Mouse (Mus musculus): ENCODE measurements at regions not wholly inside any gene's neighbourhood (a gene's known extent, or its start where the extent isn't known, plus 50 kb on each side); places are given as distances from the start of the nearest gene placed in this dataset.

GRCm38 (mm10) chr4:124402075-124402474 lies 208.5 kb downstream of the 3100002H09Rik start:
- Histone ChIP-seq H3K79me2 (ENCODE audit: control insufficient read depth, insufficient read depth) (no peaks in the 10 kb centered on the region), H3K36me3 (ENCODE audit: control insufficient read depth, insufficient read depth) (no peaks in the 10 kb centered on the region), H3K27me3 (ENCODE audit: control insufficient read depth, insufficient read depth, insufficient read length) (peaks cover 4% of the 10 kb centered on the region), H3K4me3 (ENCODE audit: insufficient read depth, poor library complexity, severe bottlenecking) (no peak overlapping the region), H3ac (ENCODE audit: control insufficient read depth, insufficient read length, low read depth) (no peak overlapping the region), H3K79me3 (ENCODE audit: low read depth) (no peaks in the 10 kb centered on the region)
- no peak for TF ChIP-seq MYOG (IDR thresholded peaks at IDR 0.05; ENCODE audit: control insufficient read depth, extremely low read depth, insufficient read length)
- TF ChIP-seq FOSL1 (IDR thresholded peaks at IDR 0.05; ENCODE audit: insufficient read depth, low read length, poor library complexity, severe bottlenecking): no peak
- TF ChIP-seq MYOD1 (IDR thresholded peaks at IDR 0.05; ENCODE audit: control insufficient read depth, insufficient read length, low read depth): no peak
- no peak for TF ChIP-seq CEBPB (IDR thresholded peaks at IDR 0.05; ENCODE audit: low read depth)
- TF ChIP-seq MAX (IDR thresholded peaks at IDR 0.05): no peak
- no peak for TF ChIP-seq USF1 (IDR thresholded peaks at IDR 0.05; ENCODE audit: low read depth)
- no peak for TF ChIP-seq CTCF (IDR thresholded peaks at IDR 0.05; ENCODE audit: control insufficient read depth, insufficient read depth, insufficient read length)

- Histone ChIP-seq H3K4me3 (ENCODE audit: insufficient read depth, poor library complexity, severe bottlenecking) (no peak overlapping the region), H3K79me3 (ENCODE audit: low read depth) (no peaks in the 10 kb centered on the region), H3K79me2 (ENCODE audit: control insufficient read depth, insufficient read depth) (no peaks in the 10 kb centered on the region), H3K27me3 (ENCODE audit: control insufficient read depth, insufficient read depth, insufficient read length) (peaks cover 10% of the 10 kb centered on the region), H3K36me3 (ENCODE audit: control insufficient read depth, insufficient read depth) (no peaks in the 10 kb centered on the region), H3ac (ENCODE audit: control insufficient read depth, insufficient read length, low read depth) (no peak overlapping the region)
- no peak for TF ChIP-seq MAX (IDR thresholded peaks at IDR 0.05)
- no peak for TF ChIP-seq MYOG (IDR thresholded peaks at IDR 0.05; ENCODE audit: control insufficient read depth, extremely low read depth, insufficient read length)
- TF ChIP-seq CTCF (IDR thresholded peaks at IDR 0.05; ENCODE audit: control insufficient read depth, insufficient read depth, insufficient read length): no peak
- no peak for TF ChIP-seq CEBPB (IDR thresholded peaks at IDR 0.05; ENCODE audit: low read depth)
- TF ChIP-seq USF1 (IDR thresholded peaks at IDR 0.05; ENCODE audit: low read depth): no peak
- no peak for TF ChIP-seq MYOD1 (IDR thresholded peaks at IDR 0.05; ENCODE audit: control insufficient read depth, insufficient read length, low read depth)
- no peak for TF ChIP-seq FOSL1 (IDR thresholded peaks at IDR 0.05; ENCODE audit: insufficient read depth, low read length, poor library complexity, severe bottlenecking)
Observed at GRCm38 (mm10) chr4:124400741-124401140, 209.9 kb downstream of the 3100002H09Rik start.

- H3K36me3 ChIP-seq (ENCODE audit: control insufficient read depth, insufficient read depth): no peaks in the 10 kb centered on the region
- no peak overlapping the region for H3ac ChIP-seq (ENCODE audit: control insufficient read depth, insufficient read length, low read depth)
- no peak overlapping the region for H3K4me3 ChIP-seq (ENCODE audit: insufficient read depth, poor library complexity, severe bottlenecking)
- no peaks in the 10 kb centered on the region for H3K79me3 ChIP-seq (ENCODE audit: low read depth)
- H3K79me2 ChIP-seq (ENCODE audit: control insufficient read depth, insufficient read depth): no peaks in the 10 kb centered on the region
- peaks cover 10% of the 10 kb centered on the region for H3K27me3 ChIP-seq (ENCODE audit: control insufficient read depth, insufficient read depth, insufficient read length)
- no peak for TF ChIP-seq FOSL1 (IDR thresholded peaks at IDR 0.05; ENCODE audit: insufficient read depth, low read length, poor library complexity, severe bottlenecking)
- TF ChIP-seq MAX (IDR thresholded peaks at IDR 0.05): no peak
- no peak for TF ChIP-seq CTCF (IDR thresholded peaks at IDR 0.05; ENCODE audit: control insufficient read depth, insufficient read depth, insufficient read length)
- TF ChIP-seq CEBPB (IDR thresholded peaks at IDR 0.05; ENCODE audit: low read depth): no peak
- TF ChIP-seq MYOD1 (IDR thresholded peaks at IDR 0.05; ENCODE audit: control insufficient read depth, insufficient read length, low read depth): no peak
- TF ChIP-seq USF1 (IDR thresholded peaks at IDR 0.05; ENCODE audit: low read depth): no peak
Observed at GRCm38 (mm10) chr4:124400136-124400675, 210.4 kb downstream of the 3100002H09Rik start.

- no peaks in the 10 kb centered on the region for H3K36me3 ChIP-seq (ENCODE audit: control insufficient read depth, insufficient read depth)
- H3K79me2 ChIP-seq (ENCODE audit: control insufficient read depth, insufficient read depth): no peaks in the 10 kb centered on the region
- H3K4me3 ChIP-seq (ENCODE audit: insufficient read depth, poor library complexity, severe bottlenecking): no peak overlapping the region
- no peak overlapping the region for H3ac ChIP-seq (ENCODE audit: control insufficient read depth, insufficient read length, low read depth)
- peaks cover 10% of the 10 kb centered on the region for H3K27me3 ChIP-seq (ENCODE audit: control insufficient read depth, insufficient read depth, insufficient read length)
- TF ChIP-seq FOSL1 (IDR thresholded peaks at IDR 0.05; ENCODE audit: insufficient read depth, low read length, poor library complexity, severe bottlenecking): no peak
- no peak for TF ChIP-seq MAX (IDR thresholded peaks at IDR 0.05)
- no peak for TF ChIP-seq MYOG (IDR thresholded peaks at IDR 0.05; ENCODE audit: control insufficient read depth, extremely low read depth, insufficient read length)
- no peak for TF ChIP-seq MYOD1 (IDR thresholded peaks at IDR 0.05; ENCODE audit: control insufficient read depth, insufficient read length, low read depth)
- no peak for TF ChIP-seq CEBPB (IDR thresholded peaks at IDR 0.05; ENCODE audit: low read depth)
- no peak for TF ChIP-seq CTCF (IDR thresholded peaks at IDR 0.05; ENCODE audit: control insufficient read depth, insufficient read depth, insufficient read length)
- TF ChIP-seq USF1 (IDR thresholded peaks at IDR 0.05; ENCODE audit: low read depth): no peak
- no peaks in the 10 kb centered on the region for H3K79me3 ChIP-seq (ENCODE audit: low read depth)
Observed at GRCm38 (mm10) chr4:124398354-124398753, 212.2 kb downstream of the 3100002H09Rik start.

- Histone ChIP-seq H3K4me3 (ENCODE audit: insufficient read depth, poor library complexity, severe bottlenecking) (no peak overlapping the region), H3K27me3 (ENCODE audit: control insufficient read depth, insufficient read depth, insufficient read length) (peaks cover 10% of the 10 kb centered on the region), H3K79me3 (ENCODE audit: low read depth) (no peaks in the 10 kb centered on the region), H3ac (ENCODE audit: control insufficient read depth, insufficient read length, low read depth) (no peak overlapping the region), H3K79me2 (ENCODE audit: control insufficient read depth, insufficient read depth) (no peaks in the 10 kb centered on the region), H3K36me3 (ENCODE audit: control insufficient read depth, insufficient read depth) (no peaks in the 10 kb centered on the region)
- TF ChIP-seq FOSL1 (IDR thresholded peaks at IDR 0.05; ENCODE audit: insufficient read depth, low read length, poor library complexity, severe bottlenecking) (no peak), CEBPB (IDR thresholded peaks at IDR 0.05; ENCODE audit: low read depth) (no peak), CTCF (IDR thresholded peaks at IDR 0.05; ENCODE audit: control insufficient read depth, insufficient read depth, insufficient read length) (no peak), USF1 (IDR thresholded peaks at IDR 0.05; ENCODE audit: low read depth) (no peak), MYOG (IDR thresholded peaks at IDR 0.05; ENCODE audit: control insufficient read depth, extremely low read depth, insufficient read length) (no peak), MYOD1 (IDR thresholded peaks at IDR 0.05; ENCODE audit: control insufficient read depth, insufficient read length, low read depth) (no peak), MAX (IDR thresholded peaks at IDR 0.05) (no peak)
Observed at GRCm38 (mm10) chr4:124396566-124397283, 213.9 kb downstream of the 3100002H09Rik start.

Measured in C2C12 (cell line).